Mouse (Mus musculus) adrenal gland (tissue): ENCODE data around the gene Utp3.

ENCODE experiments used
- intact Hi-C: fragments of 180-260 bp; cut with DNase I; formaldehyde crosslinking; loops from one replicate; pipeline ENCODE4 v1.15.1; 2025

Gene Utp3

DNA sequence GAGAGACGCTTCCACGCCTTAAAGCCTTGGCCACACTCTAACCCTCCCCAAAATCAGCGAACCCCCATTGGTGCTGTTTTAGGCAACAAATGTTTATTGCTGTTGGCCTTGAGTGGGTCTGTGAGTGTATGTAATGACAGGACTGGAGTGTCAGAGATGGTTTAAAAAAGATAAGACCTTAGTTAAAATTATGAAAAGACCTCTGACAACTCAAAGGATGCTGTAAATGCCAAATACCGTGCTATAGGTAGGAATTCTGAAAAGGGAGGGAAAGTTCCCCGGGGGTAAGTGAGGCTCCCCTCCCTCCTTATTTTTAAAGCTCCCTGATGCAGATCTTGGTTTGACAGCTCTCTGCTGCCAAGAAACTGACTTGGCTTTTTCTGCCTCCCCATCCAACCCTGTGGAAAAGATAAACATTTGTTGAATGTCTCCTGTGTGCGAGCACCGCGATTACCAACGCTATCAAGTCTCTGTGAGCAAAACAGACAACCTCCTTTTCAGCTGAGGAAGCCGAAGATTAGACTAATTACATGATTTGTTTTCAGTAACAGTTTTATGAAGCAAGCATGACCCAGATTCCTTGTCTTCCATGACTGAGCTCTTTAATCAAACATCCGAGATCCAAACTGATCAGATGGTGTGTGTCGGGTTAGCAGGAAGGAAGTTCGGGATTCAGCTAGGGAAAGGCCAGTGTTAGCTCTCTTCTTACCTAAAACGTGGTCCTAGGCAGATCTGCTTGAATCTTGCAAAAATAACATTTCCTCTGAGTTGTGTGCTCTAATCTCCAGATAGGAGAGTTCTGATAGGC, 12.0 kb downstream of the Utp3 start:
- intact Hi-C loops = loop anchor here (5.0 kb wide), 2 partner anchors 61 to 96 kb away; no protein-coding TSS in a partner anchor

DNA sequence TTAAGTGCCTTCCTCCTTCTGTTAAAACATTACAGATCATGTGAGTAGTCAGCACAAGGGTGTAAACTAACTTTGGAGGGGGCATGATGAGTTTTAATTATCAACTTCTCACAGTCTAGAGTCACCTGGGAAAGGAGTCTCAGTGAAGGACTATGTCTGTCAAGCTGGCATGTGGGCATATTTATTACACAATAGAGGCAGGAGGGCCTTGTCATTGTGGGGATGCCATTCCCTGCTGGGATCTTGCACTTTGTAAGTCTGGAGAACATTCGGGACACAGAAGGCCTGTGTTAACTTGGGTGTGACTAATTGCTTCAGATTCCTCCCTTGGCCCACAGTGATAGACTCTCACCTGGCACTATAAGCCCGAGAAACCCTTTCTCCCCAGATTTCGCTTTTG, 15.3 kb downstream of the Utp3 start:
- intact Hi-C loops = loop anchor here (5.0 kb wide), 2 partner anchors 58 to 93 kb away; no protein-coding TSS in a partner anchor

DNA sequence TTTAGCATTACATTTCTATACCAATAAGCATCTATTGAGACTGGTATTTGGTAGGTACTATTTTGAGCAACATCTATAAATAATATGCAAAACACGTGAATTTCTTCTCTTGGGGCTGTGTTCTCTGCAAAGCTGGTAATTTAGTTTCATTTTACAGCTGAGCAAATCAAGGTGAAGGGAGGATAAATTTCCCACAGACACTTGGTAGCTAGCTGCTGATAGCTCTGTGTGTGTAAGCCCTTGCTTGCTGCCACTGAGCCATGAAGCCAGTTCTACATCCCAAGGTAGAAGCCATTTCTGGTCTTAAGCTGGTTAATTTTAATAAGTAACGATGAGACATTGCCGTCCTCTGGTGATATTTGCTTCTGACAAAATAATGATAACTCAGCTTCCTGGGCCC, 20.6 kb downstream of the Utp3 start:
- intact Hi-C loops = no loop called here

DNA sequence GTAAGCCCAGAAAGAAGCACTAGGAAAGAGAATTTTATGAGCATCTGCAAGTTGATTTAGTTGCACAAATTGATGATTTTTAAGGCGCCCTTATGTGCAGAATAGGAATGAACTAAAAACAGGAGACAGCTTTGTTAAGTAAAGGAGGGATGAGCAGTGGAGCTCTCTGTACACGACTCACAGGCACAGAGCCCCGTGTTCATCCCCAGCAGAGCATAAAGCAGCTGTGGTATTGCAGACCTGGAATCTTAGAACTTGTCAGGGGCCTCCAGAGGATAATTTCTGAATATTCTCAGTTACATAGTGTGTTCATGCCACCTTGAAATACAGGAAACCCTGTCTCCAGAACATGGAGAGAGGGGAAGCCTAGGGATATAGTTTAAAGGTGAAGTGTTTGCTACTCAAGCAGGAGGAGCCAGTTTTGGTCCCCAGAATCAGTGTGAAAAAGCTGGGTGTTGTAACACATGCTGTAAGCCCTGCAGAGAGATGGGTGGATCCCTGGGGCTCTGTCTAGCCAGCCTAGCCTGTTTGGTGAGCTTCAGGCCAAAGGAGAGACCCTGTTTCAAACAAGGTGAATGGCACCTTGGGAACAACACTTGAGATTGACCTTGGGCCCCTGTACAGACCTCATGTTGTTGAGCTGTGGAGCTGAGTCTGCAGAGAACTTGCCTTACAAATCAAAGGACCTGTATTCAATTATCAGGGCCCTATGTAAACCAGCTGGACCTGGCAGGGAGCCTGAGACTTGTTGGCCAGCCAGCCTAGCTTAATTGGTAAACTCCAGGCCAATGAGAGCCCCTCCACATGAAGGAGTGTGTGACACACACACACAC, 21.5 kb downstream of the Utp3 start:
- intact Hi-C loops = no loop called here

DNA sequence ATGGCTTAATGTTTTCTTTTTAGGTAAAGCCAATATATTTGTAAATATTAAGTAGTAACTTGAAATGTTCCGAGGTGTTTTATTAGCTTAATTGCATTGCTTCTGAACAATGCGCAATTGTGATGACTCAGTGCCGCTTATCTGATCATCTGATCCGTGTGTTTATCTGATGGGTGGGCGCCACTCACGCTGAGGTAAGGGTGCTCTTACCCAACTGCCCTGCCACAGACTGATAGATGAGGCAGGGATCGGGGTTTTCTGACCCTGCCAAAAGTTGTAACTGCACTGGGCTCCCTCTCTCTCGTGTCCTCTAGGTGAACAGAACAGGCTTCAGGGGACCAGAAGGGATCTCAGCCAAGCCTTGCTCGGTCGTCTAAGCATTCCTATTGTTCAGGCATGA, 26.4 kb downstream of the Utp3 start:
- intact Hi-C loops = no loop called here

DNA sequence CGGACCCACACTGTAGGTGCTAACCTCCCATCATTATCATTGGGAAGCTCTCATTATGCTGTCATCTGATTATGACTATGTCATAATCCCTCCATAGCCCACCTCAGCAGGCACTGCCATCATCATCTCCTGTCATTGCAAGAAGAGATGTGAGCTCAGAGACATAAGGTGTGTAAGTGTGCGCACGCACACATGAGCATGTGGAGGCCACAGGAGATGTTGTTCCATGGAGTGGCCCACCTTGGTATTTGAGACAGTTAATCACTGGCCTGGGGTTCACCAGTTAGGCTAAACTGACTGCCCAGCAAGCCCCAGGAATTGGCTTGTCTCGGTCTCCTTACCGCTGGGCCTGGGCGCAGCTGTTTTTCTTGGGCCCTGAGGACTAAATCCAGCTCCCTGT, 27.1 kb downstream of the Utp3 start:
- intact Hi-C loops = no loop called here

DNA sequence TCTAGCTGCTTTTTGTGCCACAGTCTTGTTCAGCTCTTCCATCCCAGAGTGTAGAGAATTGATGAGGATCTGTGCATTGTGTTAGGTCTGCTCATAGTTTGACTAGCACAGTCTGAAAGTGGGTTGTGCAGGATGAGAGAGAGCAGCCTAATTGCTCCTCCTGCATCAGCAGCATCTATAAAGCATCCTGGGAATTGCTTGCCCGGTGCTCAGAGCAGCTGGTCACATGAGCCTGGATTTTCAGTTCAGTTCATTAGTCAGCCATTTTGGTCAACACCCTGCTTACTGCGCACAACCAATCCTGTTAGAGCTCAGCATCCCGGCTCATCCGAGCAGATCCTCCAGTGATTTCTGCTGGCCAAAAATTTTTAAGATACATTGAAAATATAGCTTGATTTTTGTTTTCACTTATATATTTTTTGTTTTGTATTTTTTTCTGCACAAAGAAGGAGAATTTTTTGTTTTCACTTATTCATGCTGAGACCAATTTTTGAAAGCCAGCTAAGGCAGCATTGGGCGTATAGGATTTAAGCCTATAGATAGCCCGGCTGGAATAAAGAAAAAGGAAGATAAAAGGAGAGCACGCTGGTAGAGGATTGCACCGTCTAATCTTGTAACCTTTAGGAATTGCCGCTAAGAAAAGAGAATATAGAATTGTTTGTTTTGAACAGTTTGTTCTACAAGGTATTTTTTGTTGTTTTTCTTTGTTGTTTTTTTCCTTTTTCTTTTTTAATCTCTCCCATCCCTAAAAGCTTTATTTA, 29.2 kb downstream of the Utp3 start:
- intact Hi-C loops = no loop called here

DNA sequence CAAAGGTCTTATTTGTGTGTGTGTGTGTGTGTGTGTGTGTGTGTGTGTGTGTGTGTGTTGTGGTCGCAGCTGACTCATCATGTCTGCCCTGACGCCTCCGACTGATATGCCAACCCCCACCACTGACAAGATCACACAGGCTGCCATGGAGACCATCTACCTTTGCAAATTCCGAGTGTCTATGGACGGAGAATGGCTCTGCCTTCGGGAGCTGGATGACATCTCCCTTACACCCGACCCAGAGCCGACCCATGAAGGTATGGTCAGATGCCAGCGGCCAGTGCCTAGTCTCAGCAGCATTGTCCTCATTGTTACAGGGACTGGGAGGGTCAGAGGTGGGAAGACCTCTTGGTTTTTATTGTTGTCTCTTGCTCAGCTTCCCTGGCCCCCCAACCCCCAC, 29.8 kb downstream of the Utp3 start:
- intact Hi-C loops = no loop called here

DNA sequence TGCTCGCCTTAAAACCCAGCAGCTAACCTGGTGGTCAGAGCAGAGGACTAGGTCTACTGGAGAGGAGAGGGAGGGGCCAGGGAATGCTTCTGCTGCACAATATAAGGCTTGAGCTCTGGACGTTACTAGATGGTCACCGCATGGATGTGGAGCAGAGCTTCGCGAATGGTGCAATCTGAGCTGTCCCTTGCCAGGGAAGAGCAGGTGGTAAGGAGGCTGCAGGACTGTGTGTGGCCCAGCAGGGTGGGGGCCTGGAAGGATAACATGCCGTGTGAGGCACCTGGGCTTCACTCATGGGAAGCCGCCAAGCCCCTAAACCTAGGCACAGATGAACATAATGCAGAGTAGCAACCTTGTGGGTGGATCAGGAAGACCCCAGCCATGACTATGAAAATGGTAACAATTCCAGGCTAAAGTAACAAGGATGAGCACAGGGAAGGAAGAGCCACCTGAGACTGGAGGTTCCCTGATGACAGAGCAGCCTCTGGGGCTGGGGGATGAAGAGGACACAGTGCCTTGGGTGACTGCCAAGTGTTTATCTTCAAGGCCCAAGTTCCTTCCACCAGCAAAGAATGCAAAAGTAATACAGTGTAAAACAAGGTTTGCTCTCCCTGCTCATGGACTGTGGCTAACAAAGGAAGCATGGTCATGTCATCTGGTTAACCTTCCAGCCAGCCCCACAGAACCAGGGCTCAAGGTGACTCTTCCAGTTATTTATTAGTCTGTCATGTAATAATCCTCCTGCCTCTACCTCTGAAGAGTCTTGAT, 32.3 kb downstream of the Utp3 start:
- intact Hi-C loops = no loop called here

DNA sequence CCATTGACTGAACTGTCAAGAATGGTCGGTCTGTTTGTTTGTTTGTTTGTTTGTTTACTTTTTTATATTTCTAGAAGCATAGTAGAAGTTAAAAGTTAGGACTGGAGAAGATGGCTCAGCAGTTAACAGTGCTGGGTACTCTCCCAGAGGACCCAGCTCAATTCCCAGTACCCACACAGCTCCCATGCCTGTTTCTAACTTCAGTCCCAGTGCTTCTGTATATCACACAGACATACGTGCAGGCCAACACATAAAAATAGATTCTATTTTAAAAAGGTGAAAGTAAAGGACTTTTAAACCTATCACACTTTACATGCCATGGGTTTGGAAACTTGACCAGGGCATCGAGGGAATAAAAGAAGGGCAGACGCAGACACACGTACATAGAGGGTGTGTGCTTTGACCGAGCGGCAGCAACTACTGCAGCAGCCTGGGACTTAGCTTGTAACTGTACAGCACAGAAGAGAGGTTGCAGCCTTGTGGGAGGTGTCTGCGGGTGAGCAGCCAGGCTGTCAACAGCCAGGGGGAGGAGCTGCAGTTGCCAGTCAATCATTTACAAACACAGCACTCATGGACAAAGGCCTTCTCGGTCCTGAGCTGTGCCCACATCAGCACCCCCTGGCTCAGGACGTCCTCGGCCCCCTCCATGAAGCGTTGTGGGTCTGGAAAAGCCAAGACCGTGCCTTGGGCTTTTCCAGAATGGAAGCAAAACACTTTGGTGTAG, 33.1 kb downstream of the Utp3 start:
- intact Hi-C loops = no loop called here

DNA sequence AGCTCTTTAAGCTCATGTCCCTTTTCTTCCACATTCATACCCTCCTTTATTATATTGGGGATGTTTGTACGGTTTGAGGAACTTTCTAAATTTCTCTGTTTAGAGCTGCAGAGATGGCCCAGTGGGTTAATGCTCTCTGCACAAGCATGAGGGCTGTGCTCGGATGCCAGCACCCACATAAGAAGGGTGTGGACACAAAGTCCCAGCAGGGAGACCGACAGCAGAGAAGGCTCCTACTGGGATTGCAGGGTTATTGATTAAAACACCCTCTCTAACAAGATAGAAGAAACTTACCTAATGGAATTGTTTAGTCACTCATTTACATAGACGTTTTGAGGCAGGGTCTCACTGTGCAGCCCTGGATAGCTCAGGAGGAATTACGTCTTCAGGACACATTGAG, 34.2 kb downstream of the Utp3 start:
- intact Hi-C loops = no loop called here

DNA sequence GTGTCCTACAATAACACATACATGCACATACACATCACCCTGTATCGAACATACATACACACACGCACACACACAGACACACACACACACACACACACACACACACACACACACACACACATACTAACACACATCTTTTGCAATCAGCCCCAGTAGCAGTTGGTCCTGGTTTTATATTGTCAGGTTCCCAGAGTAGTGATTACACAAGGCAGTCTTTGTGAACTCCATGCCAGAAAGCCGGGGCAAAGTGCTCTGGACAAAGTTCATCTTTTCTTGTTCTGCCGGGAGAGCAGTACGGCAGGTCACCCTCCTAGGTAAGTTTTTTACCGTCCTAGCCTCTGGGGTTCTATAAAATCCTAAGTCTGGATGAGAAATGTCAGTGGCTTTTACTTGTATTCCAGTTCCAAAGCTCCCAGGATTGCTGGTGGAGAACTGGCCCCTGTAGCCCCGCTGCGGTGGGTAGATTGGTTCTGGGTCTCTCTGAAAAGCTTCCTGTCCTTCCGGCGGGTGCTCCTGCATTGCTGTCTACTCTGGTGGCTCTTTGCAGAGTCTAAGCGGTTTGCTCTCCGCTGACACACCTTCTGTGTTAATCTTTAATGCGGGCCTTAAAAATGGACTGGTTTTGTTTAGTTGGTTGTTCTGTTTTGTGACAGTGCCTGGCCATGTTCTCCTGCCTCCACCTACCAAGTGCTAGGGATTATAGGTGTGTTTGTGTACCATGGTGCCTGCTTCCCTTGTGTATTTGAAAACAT, 39.3 kb downstream of the Utp3 start:
- intact Hi-C loops = no loop called here

DNA sequence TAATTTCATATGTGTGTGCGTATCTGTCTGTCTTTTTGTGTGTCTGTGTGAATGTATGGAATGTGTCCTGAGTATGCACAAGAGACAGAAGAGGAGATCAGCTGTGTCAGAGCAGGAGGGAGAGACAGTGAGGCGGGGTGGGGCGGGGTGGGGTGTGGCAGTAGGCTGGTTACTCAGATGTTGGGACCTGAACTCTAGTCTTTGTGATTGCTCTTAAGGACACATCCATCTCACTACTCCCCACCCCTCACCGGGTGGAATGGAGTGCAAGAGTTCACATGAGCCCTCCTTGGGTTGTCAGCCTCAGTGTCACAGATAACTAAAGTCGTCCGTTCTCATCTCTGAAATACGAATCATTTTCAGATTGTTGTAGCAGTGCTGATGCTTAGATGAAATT, 39.9 kb downstream of the Utp3 start:
- intact Hi-C loops = no loop called here

DNA sequence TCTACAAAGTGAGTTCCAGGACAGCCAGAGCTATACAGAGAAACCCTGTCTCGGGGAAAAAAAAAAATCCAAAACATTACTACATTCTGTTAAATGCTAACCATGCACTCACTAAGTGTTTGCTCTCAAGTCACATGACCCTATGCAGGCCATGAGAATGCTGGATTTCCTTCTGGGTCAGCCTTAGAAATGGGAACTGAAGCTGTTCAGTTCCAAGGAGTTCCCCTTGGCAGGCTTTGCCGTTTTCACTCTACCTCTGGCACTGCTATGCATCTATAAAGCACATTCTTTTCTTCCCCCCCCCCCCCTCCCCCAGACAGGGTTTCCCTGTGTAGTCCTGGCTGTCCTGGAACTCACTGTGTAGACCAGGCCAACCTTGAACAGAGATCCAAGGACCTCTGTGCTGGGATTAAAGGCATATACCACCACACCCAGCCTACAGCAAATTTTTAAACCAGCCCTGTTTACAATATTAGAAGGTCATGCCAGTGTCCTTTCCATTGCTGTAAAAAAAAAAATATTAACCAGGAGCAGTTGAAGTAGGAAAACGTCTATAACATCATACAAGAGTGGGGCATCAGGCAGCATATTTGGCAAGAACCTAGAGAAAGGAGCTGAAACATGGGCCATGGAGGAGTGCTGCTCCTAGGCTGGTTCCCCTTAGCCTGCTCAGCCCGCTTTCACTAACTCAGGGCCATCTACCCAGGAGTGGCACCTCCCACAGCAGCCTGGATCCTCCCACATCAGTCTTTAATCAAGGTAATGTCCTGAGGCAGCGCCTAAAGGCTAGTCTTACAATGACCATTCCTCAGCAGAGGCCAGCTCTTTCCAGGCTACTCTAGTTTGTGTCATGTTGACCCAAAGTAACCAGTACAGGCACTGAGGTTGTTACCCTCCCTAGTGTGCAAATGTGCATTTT, 41.5 kb downstream of the Utp3 start:
- intact Hi-C loops = no loop called here

DNA sequence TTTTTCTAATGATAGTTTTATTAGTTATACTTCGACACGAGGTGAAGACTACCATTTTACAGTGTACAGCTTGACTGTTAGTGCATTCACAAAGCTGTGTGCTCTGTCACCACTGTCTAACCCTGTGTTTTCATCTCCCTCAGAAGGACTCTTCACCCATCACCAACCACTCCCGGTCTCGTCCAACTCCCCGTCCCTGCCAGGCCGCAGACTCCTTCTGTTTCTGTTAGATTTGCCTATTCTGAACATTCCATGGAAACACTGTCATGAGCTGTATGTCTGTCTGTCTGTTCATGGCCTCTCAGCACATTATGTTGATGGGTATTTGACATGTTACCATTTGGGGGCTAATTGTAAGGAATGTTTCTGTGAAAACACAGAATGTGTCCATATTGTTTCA, 44.7 kb downstream of the Utp3 start:
- intact Hi-C loops = no loop called here

DNA sequence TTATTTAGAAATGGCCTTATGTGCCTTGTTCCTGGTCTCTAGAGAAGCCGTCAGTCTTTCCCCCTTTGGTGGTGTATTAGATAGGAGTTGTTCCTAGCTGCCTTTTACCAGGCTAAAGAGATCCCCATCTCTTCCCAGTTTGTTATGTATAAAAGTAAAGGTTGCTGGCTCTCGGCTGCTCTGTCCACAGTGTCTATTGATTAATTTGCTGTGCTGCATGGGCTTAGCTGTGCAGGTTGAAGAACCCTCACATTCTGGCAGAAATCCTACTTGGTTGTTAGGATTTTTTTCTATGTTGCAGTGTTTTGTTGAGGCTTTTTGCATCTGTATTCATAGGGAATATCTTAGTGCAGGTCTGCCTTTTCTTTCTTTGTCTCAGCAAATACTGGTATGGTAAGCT, 47.8 kb downstream of the Utp3 start:
- intact Hi-C loops = no loop called here

DNA sequence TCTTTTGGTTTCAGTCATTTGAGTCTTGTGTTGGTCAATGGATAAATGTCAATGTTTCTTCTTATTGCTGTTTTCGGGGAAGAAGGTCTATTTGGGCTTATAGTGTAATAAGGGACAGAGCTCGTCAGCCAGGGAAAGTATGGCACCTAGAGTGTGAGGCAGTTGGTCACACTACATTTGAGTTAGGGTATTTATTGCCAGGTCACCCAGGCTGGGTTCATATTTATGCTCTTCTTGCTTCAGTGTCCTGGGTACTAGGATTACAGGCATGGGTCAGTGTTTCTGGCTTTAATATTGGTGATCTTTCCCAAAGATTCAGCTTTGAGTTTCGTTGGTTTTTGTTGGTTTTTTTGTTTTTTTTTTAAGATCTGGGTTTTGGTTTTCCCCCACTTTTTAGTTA, 48.5 kb downstream of the Utp3 start:
- intact Hi-C loops = no loop called here

DNA sequence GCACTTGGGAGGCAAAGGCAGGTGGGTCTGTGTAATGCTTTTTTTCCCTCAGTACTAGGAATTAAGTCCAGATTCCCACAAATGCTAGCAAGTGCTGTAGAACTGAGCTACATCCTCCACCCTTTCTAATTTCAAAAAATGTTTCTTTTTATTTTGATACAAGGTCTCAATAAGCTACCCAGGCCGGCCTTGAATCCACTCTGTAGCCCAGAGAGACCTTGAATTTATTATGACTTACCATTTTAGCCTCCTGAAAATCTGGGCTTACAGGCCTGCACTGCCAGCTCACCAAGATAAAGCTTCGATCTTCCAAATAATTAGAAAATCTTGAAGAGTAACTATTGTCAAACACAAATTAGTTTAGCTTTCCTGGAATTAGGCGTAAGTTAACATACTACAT, 49.8 kb downstream of the Utp3 start:
- intact Hi-C loops = no loop called here
